Mouse (Mus musculus) ES-Bruce4 (cell line): ENCODE results near the gene Deaf1. TPM values are rescaled to one million over a fixed set of nuclear protein-coding genes. Genes with fewer than 3 reads are reported as not detected.

Experiments
- H3K27ac ChIP-seq: 2 replicates; pipeline ENCODE4 v1.5.1; 2012; ENCODE audit warnings: low read length, inconsistent platforms; ENCODE audit not compliant: insufficient read depth
- H3K27me3 ChIP-seq: 2 replicates; pipeline ENCODE4 v1.6.1; 2012; ENCODE audit warnings: mild to moderate bottlenecking, low read length, inconsistent platforms; ENCODE audit not compliant: control insufficient read depth, poor library complexity, insufficient read depth, severe bottlenecking
- H3K36me3 ChIP-seq: 2 replicates; pipeline ENCODE4 v1.6.1; 2012; ENCODE audit warnings: inconsistent platforms, mild to moderate bottlenecking, low read length, moderate library complexity; ENCODE audit not compliant: control insufficient read depth, poor library complexity, insufficient read depth, severe bottlenecking
- H3K4me1 ChIP-seq: one replicate; pipeline ENCODE4 v1.8.1; 2011; ENCODE audit warnings: low read length; ENCODE audit not compliant: control insufficient read depth, insufficient read depth
- H3K4me3 ChIP-seq: 2 replicates; pipeline ENCODE4 v1.5.1; 2011; ENCODE audit warnings: low read depth, mild to moderate bottlenecking, low read length
- H3K9ac ChIP-seq: 2 replicates; pipeline ENCODE4 v1.6.1; 2012; ENCODE audit warnings: low read depth, mild to moderate bottlenecking, inconsistent platforms; ENCODE audit not compliant: poor library complexity, severe bottlenecking
- H3K9me3 ChIP-seq: replicated peaks from 2 replicates; pipeline ENCODE4 v1.6.1; 2012; ENCODE audit warnings: mild to moderate bottlenecking, low read length, inconsistent platforms; ENCODE audit not compliant: control insufficient read depth, poor library complexity, insufficient read depth, severe bottlenecking
- CTCF ChIP-seq: IDR thresholded peaks from one replicate; pipeline ENCODE4 v1.8.1; 2011; ENCODE audit warnings: low read depth, low read length
- EP300 ChIP-seq: IDR thresholded peaks from 2 replicates; pipeline ENCODE4 v1.6.1; 2011; ENCODE audit warnings: low read depth, low read length; ENCODE audit not compliant: insufficient read depth
- POLR2A ChIP-seq: IDR thresholded peaks from one replicate; pipeline ENCODE4 v1.8.1; 2011; ENCODE audit warnings: low read length; ENCODE audit not compliant: insufficient read depth
- polyA plus RNA-seq: library from polyadenylated mRNA; stranded (reverse); fragments of >200 nt; gene quantifications from 2 replicates; pipeline ENCODE4 v1.2.4, GENCODE M21; 2011; ENCODE audit warnings: low read depth; ENCODE audit not compliant: missing spikeins, insufficient read depth, insufficient read length

The Deaf1 gene
- polyA plus RNA-seq, 1 experiment = 79.4 TPM

- Histone ChIP-seq H3K27me3 (no peaks in the 10 kb centered on the region), H3K4me3 (no peak overlapping the region), H3K9me3 (no peaks in the 10 kb centered on the region), H3K27ac (no peak overlapping the region), H3K9ac (no peak overlapping the region), H3K36me3 (no peaks in the 10 kb centered on the region), H3K4me1 (peaks cover 8% of the 10 kb centered on the region)
- no peak for TF ChIP-seq EP300
- TF ChIP-seq CTCF = no peak
- no peak for TF ChIP-seq POLR2A
Observed at GRCm38 (mm10) chr7:141341689-141342226, 14.3 kb upstream of the Deaf1 start.

DNA sequence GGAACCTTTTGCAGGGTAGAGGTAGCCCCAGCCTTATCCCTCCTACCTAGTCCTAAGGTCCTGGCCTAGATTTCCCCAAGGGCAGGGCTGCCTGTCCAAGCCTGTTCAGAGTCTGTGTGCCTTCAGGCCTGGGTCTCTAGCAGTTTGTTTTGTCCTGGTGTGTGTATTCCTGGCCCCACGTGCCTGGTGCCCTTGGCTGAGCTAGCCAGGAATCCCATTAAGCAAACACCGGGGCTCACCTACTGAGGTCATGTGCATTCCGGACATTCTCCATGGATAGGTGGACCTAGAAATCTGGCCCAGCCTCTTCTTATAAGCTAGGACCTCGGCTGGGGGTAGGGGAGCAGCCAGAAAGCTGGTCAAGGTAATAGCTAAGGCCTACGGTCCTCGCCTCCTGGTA, 13.0 kb upstream of the Deaf1 start:
- TF ChIP-seq EP300 (peak; percentile 88; the same call in 1 of the 2 replicates), POLR2A (no peak)
- Histone ChIP-seq H3K27me3 (no peaks in the 10 kb centered on the region), H3K9me3 (no peaks in the 10 kb centered on the region), H3K4me3 (no peak overlapping the region), H3K9ac (no peak overlapping the region), H3K27ac (peak overlapping the region; percentile 1; the same call in 1 of the 2 replicates), H3K4me1 (peaks cover 8% of the 10 kb centered on the region), H3K36me3 (no peaks in the 10 kb centered on the region)

GRCm38 (mm10) chr7:141340023-141340422, 12.5 kb upstream of the Deaf1 start:
- Histone ChIP-seq H3K4me3 (peak overlapping the region; percentile 67; the same call in 1 of the 2 replicates), H3K27ac (0 out of 2 replicates have a peak overlapping the region, but pooled peaks have one; percentile 1), H3K4me1 (peaks cover 8% of the 10 kb centered on the region), H3K36me3 (no peaks in the 10 kb centered on the region), H3K9me3 (no peaks in the 10 kb centered on the region), H3K27me3 (no peaks in the 10 kb centered on the region), H3K9ac (no peak overlapping the region)
- no peak for TF ChIP-seq POLR2A
- peak; percentile 84 for TF ChIP-seq EP300
- no peak for TF ChIP-seq CTCF

GRCm38 (mm10) chr7:141339215-141339920, 11.9 kb upstream of the Deaf1 start:
- H3K27me3 ChIP-seq = no peaks in the 10 kb centered on the region
- H3K9ac ChIP-seq = peak overlapping the region; percentile 49
- TF ChIP-seq EP300 (no peak), CTCF (no peak), POLR2A (no peak)
- no peaks in the 10 kb centered on the region for H3K36me3 ChIP-seq
- H3K9me3 ChIP-seq = no peaks in the 10 kb centered on the region
- H3K4me1 ChIP-seq = peaks cover 8% of the 10 kb centered on the region
- 0 out of 2 replicates have a peak overlapping the region, but pooled peaks have one; percentile 9 for H3K27ac ChIP-seq
- peak overlapping the region; percentile 67 for H3K4me3 ChIP-seq

- no peak for TF ChIP-seq CTCF
- 0 out of 2 replicates have a peak within 1 kb of the TSS, but pooled peaks have one; percentile 9 for H3K27ac ChIP-seq
Observed at GRCm38 (mm10) chr7:141338576-141339131, 11.2 kb upstream of the Deaf1 start, which contains the start of gene Eps8l2. Eps8l2 (plus strand) TSS chr7:141338880.

DNA sequence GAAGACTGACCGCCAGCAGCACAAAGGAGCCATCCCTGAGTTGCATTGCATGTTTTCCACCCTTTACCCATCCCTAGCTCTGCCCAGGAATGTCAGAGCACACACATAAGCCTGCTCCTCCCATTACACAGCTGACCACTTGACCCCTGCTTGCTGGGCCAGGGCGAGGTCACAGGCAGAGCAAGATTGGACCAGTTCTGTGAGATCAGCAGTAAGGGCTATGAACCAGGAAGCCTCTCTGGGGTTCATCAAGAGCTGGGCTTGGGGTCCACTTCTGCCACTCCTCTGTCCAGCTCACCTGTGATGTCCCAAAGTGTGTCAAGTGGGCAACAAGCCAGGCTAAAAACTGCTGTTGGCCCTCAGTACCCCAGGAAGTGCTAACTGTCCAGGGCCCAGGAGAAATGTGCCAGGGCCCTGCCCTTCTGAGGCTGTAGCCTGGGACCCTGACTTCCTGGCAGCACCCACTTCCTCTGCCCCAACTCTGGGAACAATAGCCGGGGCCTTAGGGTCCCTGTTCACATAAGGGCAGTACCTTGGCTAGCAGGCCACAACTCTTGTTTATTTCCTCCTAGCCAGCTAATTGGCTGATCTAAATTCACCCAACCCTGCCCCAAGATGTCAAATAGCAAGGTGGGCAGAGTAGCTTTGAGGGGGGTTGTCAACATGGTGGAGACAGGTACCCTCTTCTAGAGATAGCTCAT, 10.4 kb upstream of the Deaf1 start:
- H3K4me3 ChIP-seq = no peak overlapping the region
- no peaks in the 10 kb centered on the region for H3K36me3 ChIP-seq
- TF ChIP-seq CTCF = no peak
- no peak for TF ChIP-seq EP300
- no peak for TF ChIP-seq POLR2A
- H3K27ac ChIP-seq = no peak overlapping the region
- peak overlapping the region; percentile 49; the same call in 1 of the 2 replicates for H3K9ac ChIP-seq
- H3K9me3 ChIP-seq = no peaks in the 10 kb centered on the region
- no peaks in the 10 kb centered on the region for H3K27me3 ChIP-seq
- H3K4me1 ChIP-seq = peaks cover 8% of the 10 kb centered on the region

More at GRCm38 (mm10) chr7:141338576-141339131, 11.2 kb upstream of the Deaf1 start, which contains the start of gene Eps8l2:
- H3K4me3 ChIP-seq = peak within 1 kb of the TSS; percentile 67
- no peaks in the 10 kb centered on the region for H3K36me3 ChIP-seq
- H3K9ac ChIP-seq = peak within 1 kb of the TSS; percentile 49
- peaks cover 8% of the 10 kb centered on the region for H3K4me1 ChIP-seq
- no peaks in the 10 kb centered on the region for H3K9me3 ChIP-seq
- H3K27me3 ChIP-seq = no peaks in the 10 kb centered on the region
